Mouse (Mus musculus) thymus, postnatal 0 days (tissue): ENCODE data around the gene Tm9sf1. TPM values are rescaled to one million over a fixed set of nuclear protein-coding genes. Genes with fewer than 3 reads are reported as not detected.

ENCODE experiments used
- DNase-seq: peaks from one replicate; pipeline ENCODE4 v3.0.0-alpha.2; 2015; ENCODE audit warnings: low spot score
- polyA plus RNA-seq: library from polyadenylated mRNA; unstranded; fragments of >200 nt; fragmentation: Nextera tagmentation; extraction: Ambion mirVana; gene quantifications from 2 replicates; pipeline ENCODE4 v1.2.1, GENCODE M21; 2015

Gene Tm9sf1
- polyA plus RNA-seq, 1 experiment from 2014 or later = 76.7 TPM

- peak; percentile 82 for DNase-seq
Observed at GRCm38 (mm10) chr14:55591331-55591891, 52.2 kb downstream of the Tm9sf1 start, which contains the start of gene Rnf31. Gene Rnf31, plus strand, starts transcription at chr14:55591708.

- DNase-seq = peak; percentile 73
Observed at GRCm38 (mm10) chr14:55590748-55591330, 52.8 kb downstream of the Tm9sf1 start, which contains the start of gene Psme2. Gene Psme2, minus strand, starts transcription at chr14:55591113.

- no peak for DNase-seq
Observed at GRCm38 (mm10) chr14:55589771-55590448, 53.7 kb downstream of the Tm9sf1 start.

GRCm38 (mm10) chr14:55589271-55589670, 54.3 kb downstream of the Tm9sf1 start:
- no peak for DNase-seq

GRCm38 (mm10) chr14:55586149-55586548, 57.5 kb downstream of the Tm9sf1 start:
- no peak for DNase-seq

Other genes with a start within 250 kb of the Tm9sf1 start
- 62.4 and 63.8 TPM in 2 replicates for gene Dhrs4, start 165.0 kb downstream of the Tm9sf1 start, polyA plus RNA-seq
- gene Carmil3, start 153.2 kb downstream of the Tm9sf1 start, polyA plus RNA-seq = 1.1 and 1.3 TPM in 2 replicates
- gene Cpne6, start 133.4 kb downstream of the Tm9sf1 start, polyA plus RNA-seq = 0.31 and 0.39 TPM in 2 replicates
- 0.07 and 0.08 TPM in 2 replicates for gene Nrl, start 118.8 kb downstream of the Tm9sf1 start, polyA plus RNA-seq
- gene Pck2, start 103.5 kb downstream of the Tm9sf1 start, polyA plus RNA-seq = 4.7 and 5.6 TPM in 2 replicates
- gene Dcaf11, start 83.8 kb downstream of the Tm9sf1 start, polyA plus RNA-seq = 50.3 and 55.9 TPM in 2 replicates
- gene A730061H03Rik, start 83.4 kb downstream of the Tm9sf1 start, polyA plus RNA-seq = 2.1 and 3.2 TPM in 2 replicates
- 0.26 and 0.33 TPM in 2 replicates for gene Fitm1, start 68.2 kb downstream of the Tm9sf1 start, polyA plus RNA-seq
- gene Psme1, start 65.7 kb downstream of the Tm9sf1 start, polyA plus RNA-seq = 281 and 294 TPM in 2 replicates
- gene Emc9, start 58.5 kb downstream of the Tm9sf1 start, polyA plus RNA-seq = 4.8 and 5.6 TPM in 2 replicates
- gene Psme2, start 52.7 kb downstream of the Tm9sf1 start, polyA plus RNA-seq = 604 and 625 TPM in 2 replicates
- 18.0 and 22.6 TPM in 2 replicates for gene Rnf31, start 52.1 kb downstream of the Tm9sf1 start, polyA plus RNA-seq
- 46.6 and 50.2 TPM in 2 replicates for gene Irf9, start 40.2 kb downstream of the Tm9sf1 start, polyA plus RNA-seq
- gene Rec8, start 25.8 kb downstream of the Tm9sf1 start, polyA plus RNA-seq = 0.57 and 0.98 TPM in 2 replicates
- 32.8 and 39.6 TPM in 2 replicates for gene Ipo4, start 7.8 kb downstream of the Tm9sf1 start, polyA plus RNA-seq
- gene Gm49378, start 5.9 kb downstream of the Tm9sf1 start, polyA plus RNA-seq = 0.71 and 1.7 TPM in 2 replicates
- 0.62 and 0.81 TPM in 2 replicates for gene Tssk4, start 6.4 kb upstream of the Tm9sf1 start, polyA plus RNA-seq
- 78.1 and 80.2 TPM in 2 replicates for gene Mdp1, start 16.7 kb upstream of the Tm9sf1 start, polyA plus RNA-seq
- 67.1 and 71.3 TPM in 2 replicates for gene Gmpr2, start 28.1 kb upstream of the Tm9sf1 start, polyA plus RNA-seq
- gene Nedd8, start 28.3 kb upstream of the Tm9sf1 start, polyA plus RNA-seq = 529 and 550 TPM in 2 replicates
- 55.4 and 57.7 TPM in 2 replicates for gene Tinf2, start 38.0 kb upstream of the Tm9sf1 start, polyA plus RNA-seq
- gene Tgm1, start 70.1 kb upstream of the Tm9sf1 start, polyA plus RNA-seq = 2.0 and 3.0 TPM in 2 replicates
- gene Rabggta, start 78.5 kb upstream of the Tm9sf1 start, polyA plus RNA-seq = 32.2 and 39.4 TPM in 2 replicates
- gene Dhrs1, start 101.9 kb upstream of the Tm9sf1 start, polyA plus RNA-seq = 63.6 and 65.8 TPM in 2 replicates
- gene Nop9, start 101.9 kb upstream of the Tm9sf1 start, polyA plus RNA-seq = 37.8 and 47.2 TPM in 2 replicates
- 0.14 TPM in 1 of 2 replicates, not detected in the other for gene Cideb, start 114.7 kb upstream of the Tm9sf1 start, polyA plus RNA-seq
- gene Ltb4r2, start 117.6 kb upstream of the Tm9sf1 start, polyA plus RNA-seq = 0.78 and 1.2 TPM in 2 replicates
- 3.7 and 4.3 TPM in 2 replicates for gene Ltb4r1, start 122.2 kb upstream of the Tm9sf1 start, polyA plus RNA-seq
- 2.2 and 2.7 TPM in 2 replicates for gene Adcy4, start 140.3 kb upstream of the Tm9sf1 start, polyA plus RNA-seq
- 70.3 and 76.2 TPM in 2 replicates for gene Ripk3, start 145.1 kb upstream of the Tm9sf1 start, polyA plus RNA-seq
- gene Nfatc4, start 179.3 kb upstream of the Tm9sf1 start, polyA plus RNA-seq = 1.7 and 2.2 TPM in 2 replicates
- 1.7 and 2.4 TPM in 2 replicates for gene Nynrin, start 210.2 kb upstream of the Tm9sf1 start, polyA plus RNA-seq
- gene Cbln3, start 240.6 kb upstream of the Tm9sf1 start, polyA plus RNA-seq = 0.05 and 0.12 TPM in 2 replicates
- 8.5 and 9.8 TPM in 2 replicates for gene Khnyn, start 241.1 kb upstream of the Tm9sf1 start, polyA plus RNA-seq